Mouse (Mus musculus) T-cell, adult 2 months (primary cell): Measurements from ENCODE around the gene Olfr455.

Experiments
- DNase-seq: peaks from one replicate; pipeline ENCODE4 v3.0.0; 2022; ENCODE audit warnings: low spot score

Olfr455 gene

GRCm38 (mm10) chr6:42547461-42547860 lies at the start of gene Olfr455:
Gene Olfr455, minus strand, starts transcription at chr6:42547587.
- DNase-seq, result no peak

GRCm38 (mm10) chr6:42593138-42593882 lies 45.9 kb upstream of the Olfr455 start:
- no peak for DNase-seq

- DNase-seq, result no peak
Observed at GRCm38 (mm10) chr6:42586569-42586968, 39.2 kb upstream of the Olfr455 start.

DNA sequence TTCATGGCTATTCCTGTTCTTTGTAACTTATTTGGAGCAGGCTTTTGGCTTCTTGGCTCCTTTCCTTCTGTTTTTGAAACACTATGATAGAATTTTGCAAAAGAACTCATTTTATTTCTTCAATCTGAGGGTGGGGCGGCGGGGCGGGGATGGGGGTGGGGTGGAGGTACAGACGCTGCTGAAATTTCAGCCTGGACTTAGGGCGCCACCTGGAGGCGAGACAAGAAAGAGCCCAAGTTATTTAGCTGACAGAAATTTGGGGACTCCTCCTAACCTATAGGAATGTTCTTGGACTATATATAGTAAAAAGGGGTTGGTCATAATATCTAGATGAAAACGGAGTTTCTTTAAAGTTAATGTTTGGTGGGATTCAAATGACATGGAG lies 36.1 kb upstream of the Olfr455 start:
- DNase-seq, result peak; percentile 1

GRCm38 (mm10) chr6:42582741-42583487 lies 35.5 kb upstream of the Olfr455 start:
- no peak for DNase-seq

GRCm38 (mm10) chr6:42578678-42579077 lies 31.3 kb upstream of the Olfr455 start:
- no peak for DNase-seq

DNA sequence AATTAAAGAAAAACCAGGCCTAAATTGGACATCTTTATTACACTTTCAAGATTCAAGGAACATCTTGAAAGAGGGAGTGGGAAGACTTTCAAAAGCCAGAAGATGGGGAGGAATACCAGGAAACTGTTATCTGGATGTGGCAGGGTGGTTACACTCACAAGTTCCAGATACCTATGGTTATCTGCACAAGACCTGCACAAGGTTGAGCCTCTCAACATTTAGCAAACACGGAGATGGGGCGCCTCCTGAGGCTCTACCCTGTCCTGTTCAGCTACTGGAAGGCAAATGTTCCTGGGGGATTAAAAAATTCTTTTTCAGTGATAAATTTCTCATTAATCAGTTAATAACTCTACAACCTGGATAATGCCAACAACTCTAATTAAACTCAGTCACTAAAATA lies 30.0 kb upstream of the Olfr455 start:
- no peak for DNase-seq

DNA sequence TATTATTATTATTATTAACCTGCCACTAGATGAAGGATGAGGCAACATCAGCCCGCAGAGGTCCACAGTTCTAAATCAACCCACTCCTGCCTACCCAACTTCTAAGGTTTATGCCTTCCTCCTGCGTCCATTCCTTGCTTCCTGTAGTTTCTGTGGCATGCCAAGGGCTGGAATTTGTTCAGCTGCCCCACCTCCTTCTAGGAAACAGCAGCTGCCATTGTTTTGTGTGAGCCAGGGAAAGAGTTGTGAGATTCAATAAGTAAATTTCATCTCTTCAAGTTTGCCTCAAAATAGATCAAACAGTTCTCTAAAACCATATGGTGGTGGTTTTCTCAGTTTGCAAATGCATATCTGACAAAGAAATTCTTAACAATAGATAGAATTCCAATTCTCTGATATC lies 20.8 kb upstream of the Olfr455 start:
- no peak for DNase-seq

DNA sequence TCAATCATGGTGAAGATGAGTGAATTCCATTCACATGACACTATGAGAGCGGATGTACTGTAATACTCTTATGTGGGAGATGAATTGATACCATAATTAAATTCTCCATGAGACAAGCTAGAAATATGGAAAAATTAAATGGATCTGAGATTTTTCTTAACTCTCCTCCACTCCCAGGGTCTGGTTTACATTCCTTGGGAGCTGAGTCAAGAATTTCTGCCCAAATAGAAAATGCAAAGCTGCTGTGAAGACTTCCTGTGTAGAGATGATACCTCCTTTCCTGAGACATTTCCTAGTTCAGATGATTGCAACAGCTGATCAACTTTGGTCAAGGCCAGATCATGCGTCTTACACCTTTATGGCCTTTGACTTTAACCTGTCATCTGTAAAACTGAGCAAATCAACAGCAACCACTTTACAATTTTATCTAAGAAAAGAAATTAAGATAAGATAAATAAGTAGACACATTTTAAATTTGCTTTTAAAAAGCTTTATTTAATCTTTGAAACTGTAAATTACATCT lies 18.8 kb upstream of the Olfr455 start:
- DNase-seq, result no peak

GRCm38 (mm10) chr6:42562280-42562679 lies 14.9 kb upstream of the Olfr455 start:
- DNase-seq, result no peak

DNA sequence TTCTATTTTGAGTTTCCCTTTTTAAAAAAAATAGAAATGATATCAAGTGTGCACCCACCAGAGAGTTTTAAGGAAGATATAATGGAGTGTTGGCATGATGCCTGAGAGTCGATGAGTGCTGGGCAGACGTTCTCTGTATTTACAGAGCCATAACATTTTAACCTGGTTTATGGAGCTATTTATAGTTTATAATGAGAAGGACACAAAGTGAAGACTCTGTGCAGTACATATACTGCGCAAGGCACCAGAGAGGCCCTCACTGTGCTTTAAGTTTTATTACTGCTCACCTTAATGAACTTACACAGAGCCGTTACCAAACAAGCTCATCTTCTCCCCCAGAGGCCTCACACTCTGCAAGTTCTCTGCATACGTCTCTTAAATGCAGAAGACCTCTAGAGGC lies 13.5 kb upstream of the Olfr455 start:
- no peak for DNase-seq

GRCm38 (mm10) chr6:42558641-42559040 lies 11.3 kb upstream of the Olfr455 start:
- DNase-seq, result no peak

DNA sequence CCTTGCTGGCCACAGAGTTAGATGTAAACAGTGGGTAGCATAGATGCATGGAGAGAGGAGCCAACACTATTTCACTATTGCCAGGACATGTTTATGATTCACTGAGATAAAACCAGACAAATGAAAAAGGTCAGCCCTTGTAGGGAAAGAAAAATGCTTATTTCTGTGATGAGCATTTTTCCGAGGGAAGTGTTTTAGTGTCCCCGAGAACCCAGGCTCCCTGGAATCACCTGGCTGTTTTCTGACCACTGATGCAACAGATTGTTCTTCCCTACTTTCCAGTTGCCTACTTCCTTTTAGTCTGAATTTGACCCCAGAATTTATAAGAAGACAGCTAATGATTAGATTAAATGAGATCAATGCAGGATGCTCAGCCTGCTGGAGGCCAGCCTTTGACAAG lies 1.2 kb downstream of the Olfr455 start:
- DNase-seq, result no peak

DNA sequence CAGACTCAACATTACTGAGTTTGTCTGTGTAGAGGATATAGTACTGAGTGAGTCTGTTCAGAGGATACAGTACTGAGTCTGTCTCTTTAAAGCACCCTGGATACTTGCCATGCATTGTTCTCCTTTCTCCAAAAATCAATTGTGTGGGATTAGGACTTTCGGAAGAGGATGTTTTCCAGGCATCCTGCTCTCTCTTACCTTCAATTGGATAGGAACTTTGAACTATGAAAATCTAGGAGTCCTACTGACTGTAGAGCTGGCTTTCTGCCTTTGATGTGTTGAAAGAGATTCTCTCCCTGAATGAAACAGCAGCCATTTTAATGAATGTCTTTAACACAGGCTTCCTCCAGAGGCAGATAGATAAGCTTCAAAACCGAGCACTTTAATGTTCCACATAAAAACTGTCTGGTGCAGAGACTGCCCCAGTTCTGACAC lies 1.9 kb downstream of the Olfr455 start:
- no peak for DNase-seq

DNA sequence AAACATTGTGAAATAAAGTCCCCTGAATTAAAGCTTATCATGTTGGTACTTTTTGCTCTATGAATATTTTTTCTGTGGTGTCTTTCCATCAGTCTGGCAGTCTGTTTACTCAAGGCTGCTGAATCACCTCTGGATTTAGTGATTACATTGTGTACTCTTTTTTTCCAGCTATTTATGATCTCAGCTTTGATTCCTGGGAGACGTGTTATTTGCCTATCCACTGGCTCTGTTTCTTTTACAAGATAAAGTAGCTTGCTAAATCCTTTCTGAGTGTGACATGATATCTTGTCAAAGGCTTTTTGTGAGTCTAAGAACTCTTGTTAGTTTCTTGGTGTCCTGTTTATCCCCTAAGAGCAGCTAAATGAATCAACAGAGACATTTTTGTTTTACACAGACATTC lies 2.5 kb downstream of the Olfr455 start:
- no peak for DNase-seq

GRCm38 (mm10) chr6:42542036-42543031 lies 5.1 kb downstream of the Olfr455 start:
- no peak for DNase-seq

DNA sequence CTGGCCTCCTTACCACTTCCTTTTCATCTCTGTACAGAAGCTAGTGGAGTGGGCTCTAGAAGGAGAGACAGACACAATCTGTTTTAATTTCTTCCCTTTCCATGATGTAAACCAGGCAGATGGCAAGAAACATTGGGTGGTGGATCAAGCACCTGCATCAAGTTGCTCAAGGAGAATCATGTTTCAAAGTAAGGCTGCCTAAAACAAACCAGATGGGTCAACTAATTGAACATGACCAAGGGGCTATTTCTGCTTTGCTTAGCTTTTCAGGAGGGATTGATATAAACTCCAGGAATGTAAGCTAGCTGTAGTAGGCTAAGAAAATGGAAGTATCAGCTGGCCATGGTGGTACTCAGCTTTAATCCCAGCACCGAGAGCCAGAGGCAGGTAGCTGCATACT lies 6.7 kb downstream of the Olfr455 start:
- DNase-seq, result no peak

GRCm38 (mm10) chr6:42539711-42540110 lies 7.7 kb downstream of the Olfr455 start:
- no peak for DNase-seq

GRCm38 (mm10) chr6:42513461-42513860 lies 33.9 kb downstream of the Olfr455 start:
- DNase-seq, result no peak

DNA sequence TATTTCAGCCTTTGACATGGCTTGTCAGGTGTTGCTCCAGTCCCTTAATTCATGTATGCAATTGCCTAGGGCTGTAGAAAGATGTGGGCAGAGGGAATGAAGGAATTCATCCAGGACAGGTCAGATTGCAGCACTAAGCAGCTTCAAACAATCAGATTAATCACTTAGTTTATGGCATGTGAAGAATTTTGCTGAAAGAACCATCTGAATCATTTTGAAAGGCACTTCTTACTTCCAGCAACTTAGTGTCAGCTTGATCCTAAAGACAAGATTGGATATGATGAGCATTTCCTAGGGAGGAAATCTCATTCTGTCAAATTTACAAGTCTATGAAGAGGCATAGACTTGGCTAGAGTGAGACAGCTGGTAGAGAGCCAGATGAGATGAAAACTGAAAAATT lies 38.1 kb downstream of the Olfr455 start:
- DNase-seq, result no peak

- DNase-seq, result no peak
Observed at GRCm38 (mm10) chr6:42503478-42503877, 43.9 kb downstream of the Olfr455 start.

DNA sequence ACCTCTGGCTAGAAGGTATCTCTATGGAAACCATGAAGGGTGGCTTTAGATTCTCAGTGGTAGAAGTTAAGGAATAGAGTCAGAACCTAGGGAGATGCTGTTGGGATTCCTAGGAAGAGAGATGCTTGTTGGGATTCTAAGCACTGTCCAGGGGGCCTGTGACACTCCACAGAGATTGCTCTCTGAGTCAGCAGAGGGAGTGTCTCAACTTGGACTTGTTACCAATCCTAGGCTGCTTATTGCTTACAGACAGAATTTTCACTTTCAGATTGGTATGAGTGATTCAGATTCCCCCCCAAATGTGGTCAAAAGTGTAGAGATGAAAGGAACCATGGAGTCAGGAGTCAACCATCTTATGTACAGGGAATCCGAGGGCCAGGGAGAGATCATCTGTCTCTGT lies 57.7 kb downstream of the Olfr455 start:
- no peak for DNase-seq
